Mouse (Mus musculus) forebrain, embryonic 12.5 days (tissue): ENCODE data around the gene Stx5a. TPM values are rescaled to one million over a fixed set of nuclear protein-coding genes. Genes with fewer than 3 reads are reported as not detected.

Experiments
- ATAC-seq: fragments of 200-750 bp; cut with Nextera tagmentation; 2 replicates; pipeline ENCODE4 v1.8.0; 2017; ENCODE audit warnings: moderate TSS enrichment; ENCODE audit not compliant: low FRiP score
- H3K27ac ChIP-seq: fragments of 300-500 bp; sonication (generic); 2 replicates; pipeline ENCODE4 v1.5.1; 2016; ENCODE audit warnings: mild to moderate bottlenecking
- H3K27me3 ChIP-seq: fragments of 300-500 bp; sonication (generic); 2 replicates; pipeline ENCODE4 v1.6.1; 2016; ENCODE audit warnings: mild to moderate bottlenecking
- H3K36me3 ChIP-seq: fragments of 300-500 bp; sonication (generic); replicated peaks from 2 replicates; pipeline ENCODE4 v1.6.1; 2016; ENCODE audit warnings: mild to moderate bottlenecking
- H3K4me1 ChIP-seq: fragments of 300-500 bp; sonication (generic); 2 replicates; pipeline ENCODE4 v1.6.1; 2016
- H3K4me2 ChIP-seq: fragments of 300-500 bp; sonication (generic); 2 replicates; pipeline ENCODE4 v1.6.1; 2016; ENCODE audit warnings: mild to moderate bottlenecking, moderate library complexity
- H3K4me3 ChIP-seq: fragments of 300-500 bp; sonication (generic); replicated peaks from 2 replicates; pipeline ENCODE4 v1.5.1; 2016; ENCODE audit warnings: mild to moderate bottlenecking
- H3K9ac ChIP-seq: fragments of 300-500 bp; sonication (generic); 2 replicates; pipeline ENCODE4 v1.6.1; 2016; ENCODE audit warnings: mild to moderate bottlenecking
- H3K9me3 ChIP-seq: fragments of 300-500 bp; sonication (generic); 2 replicates; pipeline ENCODE4 v1.6.1; 2016
- WGBS: fragments of 180-500 bp; shearing (Covaris S2); methylation state at CpG from one replicate; pipeline ENCODE4 v1.1.7; 2016; 5-methylcytosine and 5-hydroxymethylcytosine counted together
- polyA plus RNA-seq: library from polyadenylated mRNA; unstranded; fragments of >200 nt; fragmentation: Nextera tagmentation; extraction: Ambion mirVana; gene quantifications from 2 replicates; pipeline ENCODE4 v1.2.1, GENCODE M21; 2016

Gene Stx5a
- polyA plus RNA-seq, 1 experiment from 2014 or later = 114 TPM

- peak; percentile 95 for ATAC-seq
- peak within 1 kb of the TSS; percentile 62 for H3K27ac ChIP-seq
- WGBS = under 1% methylated on average over 32 of the region's 32 CpGs
- H3K27me3 ChIP-seq = no peaks in the 10 kb centered on the region
- no peaks in the 10 kb centered on the region for H3K9me3 ChIP-seq
- H3K4me3 ChIP-seq = peak within 1 kb of the TSS; percentile 85
- peak within 1 kb of the TSS; percentile 78 for H3K9ac ChIP-seq
- H3K36me3 ChIP-seq = peaks cover 30% of the 10 kb centered on the region
- H3K4me2 ChIP-seq = peak within 1 kb of the TSS; percentile 93
- peaks cover 14% of the 10 kb centered on the region for H3K4me1 ChIP-seq
Measured at GRCm38 (mm10) chr19:8735389-8736159, 5.6 kb upstream of the Stx5a start, which contains the start of gene Wdr74. Gene Wdr74, plus strand, starts transcription at chr19:8735827.

- Histone ChIP-seq H3K36me3 (peaks cover 33% of the 10 kb centered on the region), H3K4me2 (peak overlapping the region; percentile 93), H3K4me3 (peak overlapping the region; percentile 85), H3K9ac (peak overlapping the region; percentile 78), H3K27me3 (no peaks in the 10 kb centered on the region), H3K4me1 (peaks cover 19% of the 10 kb centered on the region), H3K9me3 (no peaks in the 10 kb centered on the region), H3K27ac (peak overlapping the region; percentile 53; the same call in 1 of the 2 replicates)
- ATAC-seq = no peak; the same call in 1 of the 2 replicates
- 2% methylated on average over 11 of the region's 11 CpGs for WGBS
Measured at GRCm38 (mm10) chr19:8736160-8736467, 5.1 kb upstream of the Stx5a start.

- Histone ChIP-seq H3K4me1 (peaks cover 33% of the 10 kb centered on the region), H3K4me2 (no peak overlapping the region), H3K9ac (no peak overlapping the region), H3K4me3 (no peak overlapping the region), H3K27me3 (no peaks in the 10 kb centered on the region), H3K36me3 (peaks cover 47% of the 10 kb centered on the region), H3K9me3 (no peaks in the 10 kb centered on the region), H3K27ac (no peak overlapping the region)
- no peak for ATAC-seq
- 91% methylated on average over 7 of the region's 7 CpGs for WGBS
Measured at GRCm38 (mm10) chr19:8738911-8739310, 2.3 kb upstream of the Stx5a start.

- no peak overlapping the region for H3K9ac ChIP-seq
- peaks cover 33% of the 10 kb centered on the region for H3K4me1 ChIP-seq
- no peak overlapping the region for H3K4me2 ChIP-seq
- H3K4me3 ChIP-seq = no peak overlapping the region
- no peak overlapping the region for H3K27ac ChIP-seq
- H3K27me3 ChIP-seq = no peaks in the 10 kb centered on the region
- no peaks in the 10 kb centered on the region for H3K9me3 ChIP-seq
- ATAC-seq = no peak
- peaks cover 52% of the 10 kb centered on the region for H3K36me3 ChIP-seq
- 92% methylated on average over 6 of the region's 6 CpGs for WGBS
Measured at GRCm38 (mm10) chr19:8739646-8740045, 1.6 kb upstream of the Stx5a start.

- Histone ChIP-seq H3K4me1 (peaks cover 33% of the 10 kb centered on the region), H3K9me3 (no peaks in the 10 kb centered on the region), H3K36me3 (peaks cover 62% of the 10 kb centered on the region), H3K9ac (peak within 1 kb of the TSS; percentile 88), H3K27me3 (no peaks in the 10 kb centered on the region), H3K27ac (peak within 1 kb of the TSS; percentile 90), H3K4me3 (peak within 1 kb of the TSS; percentile 79), H3K4me2 (peak within 1 kb of the TSS; percentile 92)
- no peak for ATAC-seq
- 68% methylated on average over 14 of the region's 14 CpGs for WGBS
Measured at GRCm38 (mm10) chr19:8740603-8741002, 610 bp upstream of the Stx5a start, which contains the start of gene 1700092M07Rik. Gene 1700092M07Rik, plus strand, starts transcription at chr19:8740718.

- H3K4me1 ChIP-seq = peaks cover 25% of the 10 kb centered on the region
- peaks cover 77% of the 10 kb centered on the region for H3K36me3 ChIP-seq
- H3K27ac ChIP-seq = peak overlapping the region; percentile 59
- no peaks in the 10 kb centered on the region for H3K9me3 ChIP-seq
- 18% methylated on average over 14 of the region's 14 CpGs for WGBS
- H3K4me2 ChIP-seq = peak overlapping the region; percentile 92
- ATAC-seq = no peak
- peak overlapping the region; percentile 79 for H3K4me3 ChIP-seq
- peak overlapping the region; percentile 88 for H3K9ac ChIP-seq
- no peaks in the 10 kb centered on the region for H3K27me3 ChIP-seq
Measured at GRCm38 (mm10) chr19:8742176-8742575, 963 bp downstream of the Stx5a start.

GRCm38 (mm10) chr19:8745382-8745781 lies 4.2 kb downstream of the Stx5a start:
- no peaks in the 10 kb centered on the region for H3K9me3 ChIP-seq
- ATAC-seq = no peak
- H3K27ac ChIP-seq = no peak overlapping the region
- no peak overlapping the region for H3K4me3 ChIP-seq
- WGBS = 100% methylated on average over 1 of the region's 1 CpGs
- peaks cover 21% of the 10 kb centered on the region for H3K4me1 ChIP-seq
- no peak overlapping the region for H3K4me2 ChIP-seq
- H3K36me3 ChIP-seq = peaks cover 81% of the 10 kb centered on the region
- H3K27me3 ChIP-seq = no peaks in the 10 kb centered on the region
- no peak overlapping the region for H3K9ac ChIP-seq

- Histone ChIP-seq H3K4me1 (peaks cover 10% of the 10 kb centered on the region), H3K9ac (no peak overlapping the region), H3K27me3 (no peaks in the 10 kb centered on the region), H3K9me3 (no peaks in the 10 kb centered on the region), H3K4me3 (no peak overlapping the region), H3K27ac (no peak overlapping the region), H3K4me2 (no peak overlapping the region), H3K36me3 (peaks cover 95% of the 10 kb centered on the region)
- no peak for ATAC-seq
- WGBS = 63% methylated on average over 2 of the region's 2 CpGs
Measured at GRCm38 (mm10) chr19:8747368-8747767, 6.2 kb downstream of the Stx5a start.

GRCm38 (mm10) chr19:8755652-8756051 lies 14.4 kb downstream of the Stx5a start:
- no peak for ATAC-seq
- Histone ChIP-seq H3K9ac (no peak overlapping the region), H3K9me3 (no peaks in the 10 kb centered on the region), H3K4me1 (peaks cover 25% of the 10 kb centered on the region), H3K36me3 (peaks cover 35% of the 10 kb centered on the region), H3K4me2 (peak overlapping the region; percentile 68; the same call in 1 of the 2 replicates), H3K27me3 (no peaks in the 10 kb centered on the region), H3K27ac (no peak overlapping the region), H3K4me3 (no peak overlapping the region)
- WGBS = 85% methylated on average over 3 of the region's 3 CpGs

- H3K4me1 ChIP-seq = peaks cover 25% of the 10 kb centered on the region
- no peaks in the 10 kb centered on the region for H3K9me3 ChIP-seq
- peak; percentile 96 for ATAC-seq
- no peaks in the 10 kb centered on the region for H3K27me3 ChIP-seq
- peak within 1 kb of the TSS; percentile 96 for H3K9ac ChIP-seq
- peaks cover 25% of the 10 kb centered on the region for H3K36me3 ChIP-seq
- under 1% methylated on average over 72 of the region's 75 CpGs for WGBS
- H3K4me3 ChIP-seq = peak within 1 kb of the TSS; percentile 83
- peak within 1 kb of the TSS; percentile 88 for H3K27ac ChIP-seq
- H3K4me2 ChIP-seq = peak within 1 kb of the TSS; percentile 68
Measured at GRCm38 (mm10) chr19:8756635-8757387, 15.6 kb downstream of the Stx5a start, which contains the start of gene Nxf1. Gene Nxf1, plus strand, starts transcription at chr19:8757073.

GRCm38 (mm10) chr19:8757471-8757998 lies 16.3 kb downstream of the Stx5a start:
- Histone ChIP-seq H3K36me3 (peaks cover 22% of the 10 kb centered on the region), H3K4me3 (peak overlapping the region; percentile 83), H3K9me3 (no peaks in the 10 kb centered on the region), H3K4me2 (peak overlapping the region; percentile 68), H3K27me3 (no peaks in the 10 kb centered on the region), H3K9ac (peak overlapping the region; percentile 96), H3K4me1 (peaks cover 25% of the 10 kb centered on the region), H3K27ac (peak overlapping the region; percentile 88)
- ATAC-seq = no peak
- 8% methylated on average over 14 of the region's 14 CpGs for WGBS

- Histone ChIP-seq H3K27me3 (no peaks in the 10 kb centered on the region), H3K36me3 (peaks cover 33% of the 10 kb centered on the region), H3K27ac (no peak overlapping the region), H3K9ac (no peak overlapping the region), H3K4me1 (peaks cover 25% of the 10 kb centered on the region), H3K4me2 (no peak overlapping the region), H3K9me3 (no peaks in the 10 kb centered on the region), H3K4me3 (no peak overlapping the region)
- 93% methylated on average over 2 of the region's 2 CpGs for WGBS
- no peak for ATAC-seq
Measured at GRCm38 (mm10) chr19:8758899-8759298, 17.7 kb downstream of the Stx5a start.
